Mouse (Mus musculus) hindbrain, embryonic 12.5 days (tissue): ENCODE data around the gene Pld3. TPM values are rescaled to one million over a fixed set of nuclear protein-coding genes. Genes with fewer than 3 reads are reported as not detected.

Experiments used
- ATAC-seq: fragments of 200-750 bp; cut with Nextera tagmentation; 2 replicates; pipeline ENCODE4 v1.8.0; 2017; ENCODE audit warnings: moderate TSS enrichment; ENCODE audit not compliant: low FRiP score
- H3K27ac ChIP-seq: fragments of 300-500 bp; sonication (generic); 2 replicates; pipeline ENCODE4 v1.5.1; 2016; ENCODE audit warnings: mild to moderate bottlenecking
- H3K27me3 ChIP-seq: fragments of 300-500 bp; sonication (generic); 2 replicates; pipeline ENCODE4 v1.6.1; 2016; ENCODE audit warnings: mild to moderate bottlenecking
- H3K36me3 ChIP-seq: fragments of 300-500 bp; sonication (generic); 2 replicates; pipeline ENCODE4 v1.6.1; 2016; ENCODE audit warnings: mild to moderate bottlenecking
- H3K4me1 ChIP-seq: fragments of 300-500 bp; sonication (generic); 2 replicates; pipeline ENCODE4 v1.6.1; 2016
- H3K4me2 ChIP-seq: fragments of 300-500 bp; sonication (generic); replicated peaks from 2 replicates; pipeline ENCODE4 v1.6.1; 2016; ENCODE audit warnings: mild to moderate bottlenecking
- H3K4me3 ChIP-seq: fragments of 300-500 bp; sonication (generic); 2 replicates; pipeline ENCODE4 v1.5.1; 2016; ENCODE audit warnings: mild to moderate bottlenecking
- H3K9ac ChIP-seq: fragments of 300-500 bp; sonication (generic); 2 replicates; pipeline ENCODE4 v1.6.1; 2016; ENCODE audit warnings: mild to moderate bottlenecking, moderate library complexity
- H3K9me3 ChIP-seq: fragments of 300-500 bp; sonication (generic); replicated peaks from 2 replicates; pipeline ENCODE4 v1.6.1; 2016; ENCODE audit warnings: mild to moderate bottlenecking
- WGBS: fragments of 180-500 bp; shearing (Covaris S2); methylation state at CpG from one replicate; pipeline ENCODE4 v1.1.7; 2016; 5-methylcytosine and 5-hydroxymethylcytosine counted together
- polyA plus RNA-seq: library from polyadenylated mRNA; unstranded; fragments of >200 nt; fragmentation: Nextera tagmentation; extraction: Ambion mirVana; gene quantifications from 2 replicates; pipeline ENCODE4 v1.2.1, GENCODE M21; 2016

Pld3 gene
- polyA plus RNA-seq, 1 experiment from 2014 or later, result 93.9 TPM

DNA sequence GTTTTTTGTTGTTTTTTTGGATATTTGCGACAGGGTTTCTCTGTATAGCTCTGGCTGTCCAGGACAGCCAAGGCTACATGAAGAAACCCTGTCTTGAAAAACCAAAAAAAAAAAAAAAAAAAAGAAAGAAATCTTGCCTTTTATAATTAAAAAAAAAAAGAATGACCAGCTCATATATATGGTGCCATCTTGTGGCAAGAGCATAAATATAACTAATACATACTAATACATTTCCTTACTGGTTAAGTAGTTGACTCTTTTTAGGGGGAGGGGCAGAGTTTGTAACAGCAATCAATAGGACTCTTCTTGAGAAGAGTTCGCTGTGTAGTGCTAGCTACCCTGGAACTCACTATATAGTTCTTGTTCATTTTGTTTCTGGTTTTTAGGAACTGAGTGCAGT is 34.7 kb upstream of the Pld3 start:
- no peaks in the 10 kb centered on the region for H3K27me3 ChIP-seq
- H3K9me3 ChIP-seq, result no peaks in the 10 kb centered on the region
- peaks cover 16% of the 10 kb centered on the region for H3K36me3 ChIP-seq
- H3K4me1 ChIP-seq, result peaks cover 4% of the 10 kb centered on the region
- no peak for ATAC-seq
- H3K4me3 ChIP-seq, result no peak overlapping the region
- WGBS, result 87% methylated on average over 2 of the region's 2 CpGs
- no peak overlapping the region for H3K27ac ChIP-seq
- H3K9ac ChIP-seq, result no peak overlapping the region
- H3K4me2 ChIP-seq, result no peak overlapping the region

DNA sequence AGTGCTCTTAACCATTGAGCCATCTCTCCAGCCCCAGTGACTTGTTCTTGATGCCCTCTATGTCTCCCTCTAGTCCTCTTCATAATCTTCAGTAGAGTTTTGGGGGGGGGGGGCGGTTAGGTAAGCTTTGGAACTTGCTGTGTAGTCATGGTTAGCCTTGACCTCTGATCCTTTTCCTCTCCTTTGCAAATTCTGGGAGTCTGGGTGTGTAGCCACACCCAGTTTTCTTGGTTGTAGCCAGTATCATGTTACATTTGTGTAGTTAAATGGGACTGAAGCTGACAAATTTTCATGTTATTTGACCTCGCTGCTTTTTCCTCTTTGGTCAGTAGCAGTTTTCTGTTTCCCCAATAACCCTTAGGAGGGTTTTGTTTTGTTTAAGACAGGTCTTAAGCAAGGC is 33.8 kb upstream of the Pld3 start:
- peaks cover 20% of the 10 kb centered on the region for H3K36me3 ChIP-seq

DNA sequence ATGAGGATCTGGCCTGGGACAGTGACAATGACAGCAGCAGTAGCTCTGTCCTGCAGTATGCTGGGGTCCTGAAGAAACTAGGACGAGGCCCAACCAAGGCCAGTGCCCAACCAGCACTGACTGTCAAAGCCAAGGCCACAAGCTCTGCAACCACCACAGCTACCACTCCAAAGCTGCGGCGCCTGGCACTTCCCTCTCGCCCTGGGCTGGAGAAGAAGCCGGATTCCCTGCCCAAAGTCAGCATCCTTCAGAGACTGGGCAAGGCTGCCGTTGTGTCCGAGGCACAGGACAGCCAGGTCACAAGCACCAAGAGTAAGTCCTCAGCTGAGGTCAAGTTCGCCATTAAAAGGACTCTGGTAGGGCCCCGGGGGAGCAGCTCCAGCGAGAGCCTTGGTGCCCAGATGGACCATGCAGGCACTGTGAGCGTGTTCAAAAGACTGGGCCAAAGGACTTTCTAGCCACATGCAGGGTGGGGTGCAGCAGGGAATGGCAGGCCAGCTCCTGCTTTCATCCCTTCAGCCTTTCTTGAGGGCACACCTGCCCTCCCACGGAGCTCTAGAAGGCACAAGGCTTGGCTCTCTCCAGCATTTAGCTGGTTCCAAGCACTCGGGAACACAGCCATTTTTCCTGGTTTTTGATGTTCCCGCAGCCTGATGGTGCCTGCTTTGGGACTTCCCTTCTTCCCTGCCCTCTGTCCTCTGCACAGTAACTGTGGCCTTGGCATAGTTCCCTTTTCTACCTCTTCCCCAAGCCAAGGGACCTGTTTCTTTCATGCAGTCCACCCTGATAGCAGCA is 27.6 kb upstream of the Pld3 start:
- Histone ChIP-seq H3K9ac (no peak overlapping the region), H3K27me3 (no peaks in the 10 kb centered on the region), H3K4me3 (no peak overlapping the region), H3K9me3 (no peaks in the 10 kb centered on the region), H3K4me2 (no peak overlapping the region), H3K36me3 (peaks cover 78% of the 10 kb centered on the region), H3K27ac (no peak overlapping the region), H3K4me1 (no peaks in the 10 kb centered on the region)
- ATAC-seq, result no peak
- WGBS, result 94% methylated on average over 14 of the region's 14 CpGs

More for the DNA sequence above, 33.8 kb upstream of the Pld3 start:
- H3K4me3 ChIP-seq, result no peak overlapping the region
- no peaks in the 10 kb centered on the region for H3K27me3 ChIP-seq
- H3K9ac ChIP-seq, result no peak overlapping the region
- H3K4me1 ChIP-seq, result no peaks in the 10 kb centered on the region
- WGBS, result 80% methylated on average over 2 of the region's 2 CpGs
- ATAC-seq, result no peak
- H3K27ac ChIP-seq, result no peak overlapping the region
- no peaks in the 10 kb centered on the region for H3K9me3 ChIP-seq
- no peak overlapping the region for H3K4me2 ChIP-seq

DNA sequence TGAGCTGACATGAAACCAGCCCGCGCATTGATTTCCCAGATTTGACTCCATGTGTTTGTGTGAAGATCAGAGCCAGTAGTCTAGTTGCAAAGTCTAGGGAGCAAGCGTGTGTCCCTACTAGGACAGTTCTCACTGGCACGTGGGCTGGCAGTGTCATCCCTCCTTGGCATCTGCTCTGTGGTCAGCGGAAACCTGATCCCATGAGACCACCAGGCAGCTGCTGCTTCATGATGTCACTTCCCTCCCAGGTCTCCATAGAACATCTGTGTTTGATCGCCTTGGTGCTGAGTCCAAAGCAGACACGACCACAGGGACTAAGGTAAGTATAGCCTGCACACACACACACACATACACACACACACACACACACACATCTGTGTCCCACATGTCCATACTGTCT is 25.4 kb upstream of the Pld3 start:
- Histone ChIP-seq H3K4me1 (no peaks in the 10 kb centered on the region), H3K27me3 (no peaks in the 10 kb centered on the region), H3K9ac (no peak overlapping the region), H3K4me2 (no peak overlapping the region), H3K9me3 (no peaks in the 10 kb centered on the region), H3K36me3 (peaks cover 88% of the 10 kb centered on the region), H3K4me3 (no peak overlapping the region), H3K27ac (no peak overlapping the region)
- no peak for ATAC-seq
- 82% methylated on average over 7 of the region's 7 CpGs for WGBS

DNA sequence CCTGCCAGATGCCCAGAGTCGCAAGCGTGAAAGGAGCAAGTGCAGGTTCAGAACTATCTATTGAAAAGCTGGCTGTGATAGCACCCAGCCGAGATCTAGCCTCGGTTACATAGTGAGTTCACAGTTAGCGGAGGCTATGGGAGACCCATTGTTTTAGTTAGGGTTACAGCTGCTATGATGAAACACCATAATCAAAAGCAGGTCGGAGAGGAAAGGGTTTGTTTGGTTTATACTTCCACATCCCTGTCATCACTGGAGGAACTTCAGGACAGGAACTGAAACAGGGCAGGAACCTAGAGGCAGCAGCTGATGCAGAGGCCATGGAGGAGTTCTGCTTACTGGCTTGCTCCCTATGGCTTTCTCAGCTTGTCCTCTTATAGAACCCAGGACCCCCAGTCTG is 24.6 kb upstream of the Pld3 start:
- WGBS, result 93% methylated on average over 6 of the region's 6 CpGs
- ATAC-seq, result no peak

DNA sequence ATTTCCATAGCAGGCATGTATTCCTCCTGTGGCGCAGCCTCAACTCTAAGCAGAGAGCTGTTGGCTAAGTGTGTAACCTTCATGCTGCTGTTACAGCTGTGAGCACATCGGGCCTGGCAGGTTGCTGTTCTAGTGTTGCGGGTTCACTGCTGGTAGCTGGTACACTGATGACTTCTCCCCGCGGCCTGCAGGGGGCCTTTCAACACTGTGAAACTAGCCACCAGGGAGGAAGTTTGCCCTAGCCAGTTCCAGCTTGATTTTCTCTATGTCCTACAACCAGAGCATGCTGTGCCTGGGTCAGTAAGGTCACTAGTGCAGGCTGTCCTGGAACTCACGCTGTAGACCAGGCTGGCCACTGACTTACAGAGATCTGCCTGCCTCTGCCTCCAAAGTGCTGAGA is 23.9 kb upstream of the Pld3 start:
- no peak for ATAC-seq
- Histone ChIP-seq H3K27ac (no peak overlapping the region), H3K9ac (no peak overlapping the region), H3K27me3 (no peaks in the 10 kb centered on the region), H3K9me3 (no peaks in the 10 kb centered on the region), H3K4me1 (no peaks in the 10 kb centered on the region), H3K4me3 (no peak overlapping the region), H3K36me3 (peaks cover 89% of the 10 kb centered on the region), H3K4me2 (no peak overlapping the region)
- WGBS, result 69% methylated on average over 6 of the region's 6 CpGs

More for the DNA sequence above, 24.6 kb upstream of the Pld3 start:
- peaks cover 86% of the 10 kb centered on the region for H3K36me3 ChIP-seq
- no peaks in the 10 kb centered on the region for H3K9me3 ChIP-seq
- no peak overlapping the region for H3K27ac ChIP-seq
- H3K4me2 ChIP-seq, result no peak overlapping the region
- no peak overlapping the region for H3K4me3 ChIP-seq
- no peaks in the 10 kb centered on the region for H3K4me1 ChIP-seq
- H3K9ac ChIP-seq, result no peak overlapping the region
- no peaks in the 10 kb centered on the region for H3K27me3 ChIP-seq

DNA sequence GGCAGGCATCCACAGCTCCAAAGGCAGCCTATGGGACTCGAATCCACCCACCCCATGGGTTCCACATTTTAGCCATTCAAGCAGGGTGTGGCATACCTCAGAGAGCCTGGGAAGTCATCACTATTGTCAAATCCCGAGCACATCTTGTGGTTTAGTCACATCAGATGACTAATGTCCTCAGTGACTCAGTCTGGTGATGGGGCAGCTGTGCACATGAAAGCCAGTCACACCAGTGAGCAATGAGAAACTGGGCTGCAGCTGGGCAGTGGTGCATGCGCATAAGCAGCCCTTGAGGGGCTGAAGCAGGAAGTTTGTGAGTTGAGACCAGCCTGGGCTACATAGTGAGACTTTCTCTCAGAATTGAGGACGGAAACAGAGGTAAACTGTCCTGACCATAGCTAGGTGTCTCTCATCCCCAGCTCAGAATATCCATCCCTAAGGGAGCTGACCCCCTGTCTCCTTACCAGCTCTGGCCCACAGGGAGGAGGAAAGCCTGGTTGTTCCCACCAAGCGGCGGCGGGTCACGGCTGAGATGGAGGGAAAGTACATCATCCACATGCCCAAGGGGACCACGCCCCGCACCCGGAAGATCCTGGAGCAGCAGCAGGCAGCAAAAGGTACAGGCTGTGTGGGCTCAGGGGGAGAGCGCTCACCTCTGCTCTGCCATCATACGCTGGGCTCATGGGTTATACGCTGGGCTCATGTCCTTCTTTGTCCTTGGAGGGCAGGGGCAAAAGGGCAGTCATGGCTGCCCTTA is 21.3 kb upstream of the Pld3 start:
- Histone ChIP-seq H3K4me3 (no peak overlapping the region), H3K9ac (no peak overlapping the region), H3K9me3 (no peaks in the 10 kb centered on the region), H3K36me3 (peaks cover 87% of the 10 kb centered on the region), H3K4me1 (no peaks in the 10 kb centered on the region), H3K27me3 (no peaks in the 10 kb centered on the region), H3K27ac (no peak overlapping the region), H3K4me2 (no peak overlapping the region)
- ATAC-seq, result no peak
- 94% methylated on average over 14 of the region's 14 CpGs for WGBS

DNA sequence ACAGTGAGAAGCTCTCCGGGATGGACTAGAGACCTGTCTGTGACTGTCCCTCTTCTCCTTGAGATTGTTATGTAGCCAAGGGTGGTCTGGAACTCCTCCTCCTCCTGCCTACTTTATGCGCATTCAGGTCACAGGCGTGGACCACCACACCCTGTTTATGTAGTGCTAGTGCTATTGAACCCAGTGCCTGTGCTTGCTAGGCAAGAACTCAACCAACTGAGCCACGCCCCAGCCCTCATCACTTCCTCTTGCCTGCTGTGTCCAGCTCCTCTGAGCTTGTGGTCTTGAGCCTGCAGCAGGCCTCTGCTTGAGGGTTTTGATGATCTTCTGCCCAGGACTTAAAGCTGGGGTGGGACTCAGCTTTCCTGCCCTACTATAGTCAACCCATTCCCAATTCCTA is 19.1 kb upstream of the Pld3 start:
- Histone ChIP-seq H3K4me2 (no peak overlapping the region), H3K9me3 (no peaks in the 10 kb centered on the region), H3K27me3 (no peaks in the 10 kb centered on the region), H3K4me1 (no peaks in the 10 kb centered on the region), H3K27ac (no peak overlapping the region), H3K4me3 (no peak overlapping the region), H3K9ac (no peak overlapping the region), H3K36me3 (peaks cover 89% of the 10 kb centered on the region)
- no peak for ATAC-seq
- WGBS, result 94% methylated on average over 4 of the region's 4 CpGs

DNA sequence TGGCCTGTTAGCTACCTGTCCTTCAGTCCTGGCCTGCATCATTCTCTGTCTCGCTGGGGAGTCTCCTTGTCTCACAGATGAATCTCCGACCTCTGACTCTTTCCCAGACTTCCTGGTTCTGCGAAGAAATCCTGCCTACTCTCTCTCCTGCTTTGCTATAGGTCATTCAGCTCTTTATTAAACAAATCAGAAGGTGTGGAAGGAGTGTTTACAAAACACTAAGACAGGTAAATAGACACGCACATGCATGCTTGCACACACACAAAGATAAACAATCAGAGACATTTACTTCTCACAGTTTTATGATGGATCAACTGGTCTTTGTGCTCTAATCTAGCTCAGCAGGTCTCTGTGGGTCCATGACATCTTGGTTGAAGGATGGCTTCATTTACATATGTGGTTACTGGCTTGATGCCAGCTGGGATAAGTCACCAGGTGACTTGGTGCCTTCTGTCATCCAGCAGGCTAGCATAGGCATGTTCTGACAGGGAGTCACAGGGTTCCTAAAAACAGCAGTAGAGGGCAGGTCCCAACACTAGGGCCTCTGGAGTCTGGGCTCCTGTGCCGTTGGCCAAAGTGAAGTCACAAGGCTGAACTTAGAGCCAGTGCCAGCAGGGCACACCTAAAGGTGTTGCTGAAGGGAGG is 16.7 kb upstream of the Pld3 start:
- Histone ChIP-seq H3K36me3 (peaks cover 84% of the 10 kb centered on the region), H3K4me3 (no peak overlapping the region), H3K9ac (no peak overlapping the region), H3K9me3 (no peaks in the 10 kb centered on the region), H3K4me2 (no peak overlapping the region), H3K27ac (no peak overlapping the region), H3K27me3 (no peaks in the 10 kb centered on the region), H3K4me1 (no peaks in the 10 kb centered on the region)
- no peak for ATAC-seq
- WGBS, result 88% methylated on average over 5 of the region's 5 CpGs

DNA sequence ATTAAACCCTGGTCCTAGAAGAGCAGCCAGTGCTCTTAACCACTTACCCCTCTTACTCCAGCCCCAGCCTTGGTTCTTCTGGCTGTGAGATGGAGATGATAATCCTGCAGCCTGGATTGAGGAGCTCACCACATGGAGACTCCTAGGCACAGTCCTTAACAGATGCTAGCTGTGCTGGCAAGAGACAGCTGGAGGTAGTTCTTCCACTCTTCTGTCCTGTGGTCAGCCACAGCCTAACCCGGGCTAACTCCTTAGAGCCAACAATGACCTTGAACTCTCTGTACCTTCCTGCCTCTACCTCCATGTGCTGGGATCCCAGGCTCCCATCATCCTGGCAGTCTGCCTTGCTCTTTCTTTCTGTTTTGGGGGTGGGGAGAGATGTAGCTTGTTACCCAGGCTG is 8.0 kb upstream of the Pld3 start:
- H3K9me3 ChIP-seq, result no peaks in the 10 kb centered on the region
- WGBS, result 96% methylated on average over 1 of the region's 1 CpGs
- H3K27me3 ChIP-seq, result no peaks in the 10 kb centered on the region
- peaks cover 71% of the 10 kb centered on the region for H3K36me3 ChIP-seq
- 0 out of 2 replicates have a peak, but pooled peaks cover 2% of the 10 kb centered on the region for H3K4me1 ChIP-seq
- no peak overlapping the region for H3K4me2 ChIP-seq
- no peak for ATAC-seq
- H3K9ac ChIP-seq, result no peak overlapping the region
- no peak overlapping the region for H3K4me3 ChIP-seq
- no peak overlapping the region for H3K27ac ChIP-seq

DNA sequence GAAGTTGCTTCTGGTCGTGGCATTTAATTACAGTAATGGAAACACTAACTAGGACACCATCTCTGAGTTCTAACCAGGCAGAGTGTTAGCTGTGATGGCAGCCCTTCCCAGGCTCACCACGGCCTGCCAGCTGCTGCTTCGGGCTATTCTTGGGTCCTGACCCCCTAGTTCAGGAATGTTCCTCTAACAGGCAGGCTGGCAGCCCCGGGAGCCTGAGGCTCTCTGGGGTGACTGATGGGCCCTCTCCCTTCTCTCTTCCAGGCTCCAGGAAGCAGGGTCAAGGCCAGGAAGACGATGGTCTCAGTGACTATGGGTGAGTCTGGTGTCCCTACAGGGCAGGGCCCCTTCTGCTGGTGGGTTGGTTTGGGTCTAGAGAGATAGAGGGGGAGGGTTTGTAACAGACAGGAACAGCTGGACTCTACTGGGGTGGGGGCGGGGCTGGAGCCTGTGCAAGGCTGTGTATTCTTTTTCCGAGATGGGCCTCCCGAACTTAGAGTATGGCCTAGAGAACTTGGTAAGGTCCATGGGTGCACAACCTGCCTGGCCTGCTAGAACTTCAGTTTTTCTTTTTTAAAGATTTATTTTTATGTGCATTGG is 7.4 kb upstream of the Pld3 start:
- Histone ChIP-seq H3K27me3 (no peaks in the 10 kb centered on the region), H3K36me3 (peaks cover 68% of the 10 kb centered on the region), H3K9me3 (no peaks in the 10 kb centered on the region), H3K4me2 (no peak overlapping the region), H3K9ac (no peak overlapping the region), H3K27ac (no peak overlapping the region), H3K4me3 (no peak overlapping the region), H3K4me1 (0 out of 2 replicates have a peak, but pooled peaks cover 2% of the 10 kb centered on the region)
- WGBS, result 72% methylated on average over 8 of the region's 8 CpGs
- no peak for ATAC-seq

DNA sequence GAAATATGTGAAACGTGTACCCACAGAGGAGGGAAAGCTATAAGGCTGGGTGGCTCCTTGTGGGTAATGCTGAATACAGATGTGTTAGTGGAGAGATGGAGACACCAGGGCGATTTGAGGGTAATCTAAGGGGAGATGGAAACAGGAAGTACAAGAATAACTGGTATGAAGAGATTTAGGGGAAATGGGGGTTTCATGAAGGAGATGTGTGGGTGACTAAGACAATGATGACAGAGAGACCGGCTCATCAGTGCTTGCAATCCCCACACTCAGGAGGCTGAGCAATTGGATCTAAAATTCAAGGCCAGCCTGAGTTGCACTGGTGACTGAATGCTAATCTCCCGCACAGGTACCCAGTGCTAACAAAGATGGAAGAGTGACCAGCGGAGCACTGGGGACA is 948 bp downstream of the Pld3 start:
- Histone ChIP-seq H3K36me3 (peaks cover 5% of the 10 kb centered on the region; the same call in 1 of the 2 replicates), H3K27me3 (no peaks in the 10 kb centered on the region), H3K4me2 (peak overlapping the region; percentile 71), H3K4me3 (peak overlapping the region; percentile 75; the same call in 1 of the 2 replicates), H3K27ac (no peak overlapping the region), H3K4me1 (peaks cover 14% of the 10 kb centered on the region), H3K9ac (0 out of 2 replicates have a peak overlapping the region, but pooled peaks have one; percentile 71), H3K9me3 (no peaks in the 10 kb centered on the region)
- no peak for ATAC-seq
- WGBS, result 60% methylated on average over 5 of the region's 5 CpGs
